Mouse (Mus musculus) cerebellum, postnatal 36 days (tissue): ENCODE results near the gene Cdkl1.
A peak's percentile ranks its signal among the peaks of the same experiment; 100 is the strongest.

Experiments used
- DNase-seq, 2 experiments: peaks; one replicate each; pipeline ENCODE4 v3.0.0; 2021 to 2022; ENCODE audit warnings: mixed read lengths in 2 of 2

Cdkl1 gene

DNA sequence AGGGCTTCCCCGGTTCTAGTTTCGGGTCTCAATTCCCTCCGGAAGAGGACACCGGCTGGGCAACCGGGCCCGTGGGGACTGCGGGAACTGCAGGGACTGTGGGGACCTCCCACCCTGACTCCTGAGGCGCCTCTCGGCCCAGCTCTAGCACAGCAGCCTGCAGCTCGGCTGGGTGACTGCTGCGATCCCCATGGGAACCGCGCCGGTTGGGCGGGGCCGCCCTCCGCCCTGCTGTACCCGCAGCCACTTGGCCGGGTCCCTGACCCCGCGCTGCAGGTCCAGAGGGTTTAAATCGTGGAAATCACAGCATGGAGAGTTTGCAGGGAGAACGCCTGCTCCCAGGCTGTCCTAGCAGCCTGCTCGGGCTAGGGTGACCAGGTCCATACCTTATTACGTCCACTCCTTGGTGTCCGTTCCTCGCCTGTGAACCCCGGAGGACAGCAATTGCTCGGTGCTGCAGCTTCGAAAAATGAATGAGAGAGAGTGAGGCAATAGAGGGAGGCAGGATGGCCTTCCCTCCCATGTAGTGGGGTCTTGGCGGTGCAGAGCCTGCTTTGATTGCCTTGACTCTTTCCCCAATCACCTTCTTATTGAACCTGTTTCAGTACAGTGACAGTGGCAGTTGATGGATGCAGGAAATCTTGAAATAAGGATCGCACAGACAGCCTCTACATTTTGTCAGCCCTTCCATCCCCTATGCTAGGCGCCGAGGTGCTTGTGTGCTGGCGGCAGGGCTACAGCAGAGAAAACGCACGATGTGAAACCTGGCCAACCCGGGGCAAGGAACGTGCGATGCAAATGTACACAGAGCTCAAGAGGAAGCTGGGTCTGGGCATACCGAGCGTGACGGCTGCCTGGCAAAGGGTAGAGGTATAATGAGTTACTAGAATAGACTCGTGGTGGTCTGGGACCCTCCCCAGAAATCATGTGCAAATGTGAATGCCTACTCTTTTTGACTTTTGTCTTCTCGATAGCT lies at the start of gene Cdkl1:
Gene Cdkl1, minus strand, starts transcription at position 738 of the 976 bp plus-strand sequence.
- DNase-seq: peak; percentile 66 to 69

DNA sequence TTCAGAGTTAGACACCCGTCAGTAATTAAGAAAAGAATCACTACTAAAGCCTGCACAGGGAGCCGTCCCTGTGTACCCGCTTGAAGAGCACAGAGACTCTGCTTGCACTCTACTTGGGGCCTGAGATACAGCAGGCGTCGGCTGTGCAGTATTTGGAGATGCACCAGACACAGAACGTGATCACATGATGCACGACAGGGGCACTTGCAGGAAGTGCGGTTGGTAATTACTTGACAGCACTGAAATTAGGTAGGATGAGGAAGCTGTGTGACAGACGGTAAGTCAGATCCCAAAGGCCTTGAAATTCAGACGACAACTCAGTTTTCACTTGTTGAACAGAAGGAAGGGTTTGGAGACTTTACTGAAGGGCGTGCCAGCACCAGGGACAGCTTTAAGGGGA lies 47.3 kb upstream of the Cdkl1 start:
- no peak for DNase-seq

DNA sequence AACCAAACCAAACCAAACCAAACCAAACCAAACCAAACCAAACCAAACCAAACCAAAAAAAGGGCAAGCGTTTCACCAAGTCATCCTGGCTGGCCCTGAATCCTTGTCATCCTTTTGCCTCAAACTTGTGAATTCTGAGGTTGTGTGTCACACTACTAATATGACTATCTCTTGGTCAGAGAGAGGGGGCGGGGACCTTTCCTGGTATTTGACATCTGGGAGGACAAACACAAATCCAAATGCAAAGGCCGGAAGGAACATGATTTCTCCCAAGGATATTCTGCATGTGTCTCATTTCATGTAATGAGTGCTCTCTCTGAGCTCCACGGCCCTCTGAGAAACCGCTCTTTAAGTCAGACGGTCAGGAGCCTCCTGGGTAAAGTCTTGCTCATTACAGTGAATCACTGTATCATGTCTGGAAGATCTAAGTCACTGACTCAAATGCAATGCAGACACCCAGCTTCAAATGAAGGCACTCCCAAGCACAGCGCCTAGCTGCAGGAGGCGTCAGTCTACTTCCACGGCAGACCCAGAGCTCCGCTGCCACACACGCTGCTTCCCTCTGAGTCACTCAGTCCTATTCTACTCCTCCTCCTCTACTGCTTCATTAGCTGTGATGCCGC lies 43.0 kb upstream of the Cdkl1 start:
- no peak for DNase-seq

DNA sequence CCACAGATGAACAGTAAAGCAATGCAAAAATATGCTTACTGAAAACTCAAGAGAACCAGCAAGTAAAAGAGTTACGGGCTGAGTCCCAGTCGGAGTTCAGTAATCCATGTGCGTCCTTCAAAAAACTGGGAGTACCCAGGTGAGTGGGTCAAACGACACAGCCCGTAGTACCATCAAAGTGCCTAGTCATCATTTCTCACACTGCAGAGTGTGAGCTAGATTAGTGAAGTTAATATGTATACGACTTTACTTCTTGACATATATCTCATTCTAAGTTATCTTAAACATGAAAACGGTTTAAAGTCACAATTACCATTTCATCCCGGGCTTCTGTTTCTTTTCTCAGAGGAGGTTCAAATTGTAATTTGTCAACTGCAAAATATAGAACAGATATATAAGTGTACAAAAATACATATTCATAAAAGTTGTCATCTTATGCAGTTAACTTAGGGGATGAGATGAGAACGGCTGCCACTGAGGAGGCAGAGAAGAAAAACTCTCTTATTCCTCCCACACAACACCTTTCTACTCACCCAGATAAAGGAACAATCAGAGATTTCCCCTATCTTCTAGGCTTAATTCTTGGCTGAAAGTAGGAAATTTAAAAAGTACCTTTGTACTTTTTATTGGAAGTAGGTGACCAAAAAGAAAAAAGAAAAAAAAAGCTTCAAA lies 40.3 kb upstream of the Cdkl1 start:
- no peak for DNase-seq

DNA sequence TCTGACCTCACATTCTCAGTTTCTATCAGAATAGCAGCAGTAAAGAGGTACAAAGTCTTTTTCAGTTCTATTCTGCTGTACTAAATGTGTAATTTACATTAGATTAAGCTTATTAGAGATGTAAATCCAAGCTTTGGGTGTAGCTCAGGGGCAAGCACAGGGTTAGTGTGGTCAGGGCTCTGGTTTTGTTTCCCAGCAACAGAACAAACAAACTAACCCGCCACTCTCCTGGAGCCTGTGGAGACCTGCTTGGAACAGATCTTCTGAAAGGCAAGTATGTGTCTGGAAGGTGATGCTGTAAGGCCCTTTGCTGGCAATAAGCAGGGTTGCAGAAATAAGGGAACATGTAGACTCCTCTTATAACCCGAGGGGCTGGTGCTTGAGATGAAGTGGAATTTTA lies 37.1 kb upstream of the Cdkl1 start:
- DNase-seq: no peak

DNA sequence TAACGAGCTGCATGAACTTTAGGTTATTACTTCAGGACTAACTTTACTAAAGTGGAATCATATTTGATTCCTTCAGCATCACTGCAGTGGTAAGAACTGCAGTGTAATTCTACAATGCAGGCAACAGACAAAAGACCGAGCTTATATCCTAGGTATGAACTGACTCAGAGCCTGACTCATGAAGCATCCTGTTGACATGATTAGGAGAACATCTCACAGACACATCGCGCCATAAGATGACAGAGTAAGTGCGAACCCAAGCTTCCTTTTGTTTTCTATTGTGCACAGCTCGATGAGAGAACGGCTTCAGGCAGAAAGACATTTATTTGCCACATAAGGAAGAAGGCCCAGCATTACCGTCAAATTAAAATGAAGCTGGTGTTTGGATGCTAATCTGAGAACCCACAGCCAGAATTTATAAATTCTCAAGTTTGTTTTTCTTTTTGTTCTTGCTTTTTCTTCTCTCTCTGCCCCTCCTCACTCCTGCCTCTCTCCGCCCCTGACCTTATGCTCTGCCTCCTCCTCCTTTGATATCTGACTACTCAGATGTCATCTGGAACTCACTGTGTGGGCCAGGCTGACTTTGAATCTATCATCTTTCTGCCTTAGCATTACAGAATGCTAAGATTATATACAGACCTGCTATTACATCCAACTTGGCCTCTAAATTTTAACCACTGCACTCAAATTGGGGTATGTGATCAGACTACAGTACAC lies 34.0 kb upstream of the Cdkl1 start:
- DNase-seq: no peak

DNA sequence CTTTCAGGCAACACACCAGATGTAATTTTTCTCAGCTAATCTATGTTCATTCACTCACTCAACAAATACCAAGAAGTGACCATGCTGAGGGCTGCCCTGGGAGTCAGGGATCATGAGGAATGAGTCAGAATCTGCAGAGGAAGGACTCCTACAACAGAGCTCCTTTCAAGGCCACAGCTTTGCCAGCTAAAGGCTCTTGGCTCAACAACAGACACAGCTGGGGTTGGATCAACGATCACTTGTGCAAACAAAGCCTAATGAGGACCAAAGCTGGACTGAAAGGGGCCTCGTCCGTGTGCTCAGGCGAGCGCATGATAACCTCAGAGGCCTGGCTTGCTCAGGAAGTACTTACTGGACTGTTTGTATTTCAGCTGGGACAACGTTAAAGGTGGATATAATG lies 23.2 kb upstream of the Cdkl1 start:
- DNase-seq: no peak

DNA sequence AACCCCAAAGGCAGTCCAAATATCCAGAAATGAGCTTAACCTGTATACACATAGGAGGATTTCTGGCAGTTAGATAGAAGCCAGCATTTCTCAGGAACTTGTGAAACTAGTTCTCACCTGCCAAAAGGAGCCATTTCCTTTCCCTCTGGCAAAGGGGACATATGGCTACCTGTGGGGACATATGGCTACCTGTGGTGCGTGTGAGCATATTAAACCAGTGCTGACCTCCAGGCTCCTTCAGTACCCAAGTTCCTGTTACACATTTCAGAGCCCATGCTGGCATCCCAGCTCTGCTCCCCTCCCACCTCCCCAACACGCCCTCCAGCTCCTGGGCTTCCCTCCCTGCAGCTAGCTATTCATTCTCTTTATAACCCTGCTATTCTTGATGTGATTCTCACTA lies 22.5 kb upstream of the Cdkl1 start:
- DNase-seq: peak; percentile 16 to 18

DNA sequence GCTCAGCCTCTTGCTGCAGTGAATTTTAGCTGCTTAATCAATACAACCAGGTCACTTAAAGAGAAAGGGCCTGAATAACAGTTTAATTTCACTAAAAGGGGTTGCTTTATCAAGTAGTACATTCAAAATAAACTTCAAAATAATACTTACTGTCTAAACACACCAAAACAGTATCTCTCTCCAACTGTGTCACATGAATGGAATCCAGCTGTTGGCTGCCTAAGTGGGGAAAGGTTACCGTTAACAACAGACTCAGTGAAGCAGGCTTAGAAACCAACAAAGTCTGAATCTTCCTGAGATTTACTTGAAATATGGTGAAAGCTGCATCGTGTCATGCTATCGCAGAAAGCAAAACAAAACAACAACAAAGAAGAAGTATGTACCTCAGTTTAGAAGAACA lies 21.9 kb upstream of the Cdkl1 start:
- no peak for DNase-seq

DNA sequence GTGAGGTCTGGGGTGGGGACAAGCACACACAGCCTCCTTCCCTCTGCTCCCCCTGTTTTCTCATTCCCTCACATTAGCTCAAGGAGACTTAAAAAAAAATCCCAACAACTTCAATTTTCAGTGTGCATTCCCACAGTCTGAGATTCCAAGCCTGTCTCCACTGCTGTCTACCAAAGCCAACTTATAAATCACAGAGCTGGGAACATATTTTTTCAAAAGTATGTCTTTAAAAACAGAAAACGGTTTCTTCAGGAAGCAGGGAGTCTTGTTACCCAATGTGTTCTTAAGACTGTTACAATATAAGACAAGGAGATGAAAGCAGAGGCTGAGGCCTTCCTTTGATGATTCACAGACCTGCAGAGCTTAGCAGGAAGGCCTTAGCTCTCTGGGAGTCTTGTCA lies 20.9 kb upstream of the Cdkl1 start:
- DNase-seq: no peak

DNA sequence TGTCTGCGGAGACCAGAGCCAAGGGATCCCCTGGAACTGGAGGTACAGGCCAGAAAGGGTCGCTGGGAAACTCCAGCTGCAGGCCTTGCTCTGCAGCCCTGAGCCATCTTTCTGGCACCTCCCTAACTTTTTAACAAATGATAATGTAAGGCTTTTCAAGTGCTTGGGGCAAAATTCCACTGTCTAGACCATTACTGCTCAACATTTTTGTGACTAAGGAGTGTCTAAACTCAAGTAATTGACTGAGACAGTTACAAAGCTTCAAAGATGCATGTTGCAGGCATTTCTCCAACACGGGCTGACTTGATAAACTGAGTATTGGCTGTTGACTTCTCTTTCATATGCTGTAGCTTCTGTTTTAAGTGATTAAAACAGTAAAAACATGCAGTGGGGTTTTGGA lies 18.4 kb upstream of the Cdkl1 start:
- no peak for DNase-seq

DNA sequence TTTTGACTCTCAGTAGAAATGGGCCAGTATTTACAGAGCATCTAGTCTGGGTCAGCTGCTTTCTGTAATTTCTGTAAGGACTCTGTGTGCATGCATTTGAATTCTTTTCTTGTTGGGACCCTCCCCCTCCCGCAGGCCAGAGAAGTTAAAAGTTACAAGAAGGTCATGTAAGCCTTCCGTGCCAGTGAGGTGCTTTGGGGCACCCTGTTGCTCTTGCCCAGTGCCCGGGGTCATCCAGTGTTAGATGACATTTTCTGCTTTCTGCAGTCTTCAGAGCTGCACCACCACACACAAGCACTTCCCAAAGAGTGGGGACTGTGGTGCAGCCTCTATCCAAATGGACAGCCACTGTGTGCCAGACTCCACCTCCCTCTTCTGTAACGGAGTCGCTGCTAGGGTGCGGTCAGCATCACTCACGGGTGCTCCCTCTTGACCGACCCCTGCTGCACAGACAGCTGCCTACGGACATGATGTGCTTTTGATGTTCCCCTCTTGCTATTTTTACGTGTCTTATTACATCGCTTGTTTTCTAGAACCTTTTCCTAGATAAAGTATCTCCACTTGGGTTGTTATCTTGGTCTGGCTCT lies 16.4 kb upstream of the Cdkl1 start:
- DNase-seq: no peak

DNA sequence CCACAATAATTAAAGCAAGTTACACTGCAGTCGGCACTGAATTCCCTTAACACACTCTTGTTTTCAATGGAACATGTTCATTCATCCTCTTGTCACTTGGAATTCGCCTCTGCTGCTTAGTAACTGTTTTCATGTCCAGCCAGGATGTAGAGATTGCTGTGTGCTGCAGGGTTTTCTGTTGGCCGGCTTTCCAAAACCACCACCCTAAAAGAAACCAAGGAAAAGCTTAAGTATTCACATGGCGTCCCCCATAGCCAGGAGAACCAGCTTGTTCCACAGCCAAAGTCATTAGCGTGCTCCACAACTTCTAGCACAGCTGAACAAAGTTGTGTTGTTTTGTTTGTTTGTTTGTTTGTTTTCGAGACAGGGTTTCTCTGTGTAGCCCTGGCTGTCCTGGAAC lies 14.1 kb upstream of the Cdkl1 start:
- DNase-seq: no peak

DNA sequence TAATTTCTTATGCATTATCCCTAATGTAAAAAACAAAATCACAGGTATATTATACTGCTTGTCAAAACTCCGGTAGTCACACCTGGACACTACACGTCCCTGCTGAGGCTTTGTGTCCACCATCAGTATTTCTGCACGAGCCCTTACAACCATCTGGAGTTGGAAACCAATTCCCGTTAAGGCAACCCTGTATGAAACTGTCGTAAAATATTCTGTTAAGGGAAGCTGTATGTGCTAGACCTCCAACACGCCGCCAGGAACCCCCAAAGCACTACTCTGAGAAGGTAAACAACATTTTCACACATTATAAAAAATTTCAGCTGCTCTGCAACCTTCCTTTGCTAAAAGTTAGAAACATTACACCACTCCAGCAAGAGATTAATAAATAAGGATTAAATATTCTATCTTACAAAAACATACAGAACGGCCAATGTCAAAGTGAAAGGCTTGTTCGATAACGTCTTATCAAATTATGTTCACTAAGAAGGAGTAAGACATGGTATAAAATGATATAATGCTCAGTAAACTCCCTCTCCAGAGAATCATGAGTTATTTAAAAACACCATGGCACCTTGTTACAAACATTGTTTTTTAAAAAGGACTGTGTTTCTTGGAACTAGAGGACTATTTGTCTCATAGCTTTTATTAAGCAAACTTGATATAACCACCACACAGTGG lies 13.5 kb upstream of the Cdkl1 start:
- DNase-seq: no peak

DNA sequence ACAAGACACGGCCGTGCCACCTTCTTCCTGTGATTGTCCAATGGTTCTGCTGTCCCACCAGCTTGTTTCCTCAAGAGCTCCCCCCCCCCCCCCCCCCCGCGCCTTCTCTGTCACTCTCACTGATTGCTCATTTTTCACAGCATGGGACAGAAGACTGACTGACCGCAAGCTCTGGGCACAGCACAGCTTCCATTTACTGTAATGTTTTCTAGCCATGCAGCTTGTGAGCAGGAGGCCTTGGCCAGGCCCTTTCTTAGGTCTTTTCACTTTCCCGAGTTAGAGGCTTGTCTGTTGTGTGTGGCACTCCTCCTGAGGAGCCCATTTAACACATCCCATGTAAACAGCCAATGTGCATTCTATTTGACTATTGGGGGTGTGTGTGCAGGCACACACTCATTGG lies 12.1 kb upstream of the Cdkl1 start:
- no peak for DNase-seq

DNA sequence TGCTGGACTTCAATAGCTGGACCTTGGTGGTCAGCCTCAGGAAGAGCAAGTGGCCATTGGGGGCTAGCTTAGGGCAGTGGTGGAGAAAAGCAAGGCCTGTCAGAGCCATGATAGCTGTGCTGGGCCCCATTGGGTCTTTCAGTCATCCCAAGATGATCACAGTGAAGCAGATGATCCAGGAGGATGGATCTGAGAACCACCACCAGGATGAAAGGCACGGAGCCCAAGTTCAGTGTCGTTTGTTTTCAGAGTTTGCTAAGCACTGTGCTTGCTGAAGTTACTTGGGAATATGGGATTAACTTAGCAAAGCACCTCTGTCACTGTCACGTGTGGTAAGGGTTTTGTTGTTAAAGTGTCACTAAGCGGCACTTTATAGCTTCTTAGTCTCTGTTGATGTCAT lies 9.5 kb upstream of the Cdkl1 start:
- DNase-seq: no peak

DNA sequence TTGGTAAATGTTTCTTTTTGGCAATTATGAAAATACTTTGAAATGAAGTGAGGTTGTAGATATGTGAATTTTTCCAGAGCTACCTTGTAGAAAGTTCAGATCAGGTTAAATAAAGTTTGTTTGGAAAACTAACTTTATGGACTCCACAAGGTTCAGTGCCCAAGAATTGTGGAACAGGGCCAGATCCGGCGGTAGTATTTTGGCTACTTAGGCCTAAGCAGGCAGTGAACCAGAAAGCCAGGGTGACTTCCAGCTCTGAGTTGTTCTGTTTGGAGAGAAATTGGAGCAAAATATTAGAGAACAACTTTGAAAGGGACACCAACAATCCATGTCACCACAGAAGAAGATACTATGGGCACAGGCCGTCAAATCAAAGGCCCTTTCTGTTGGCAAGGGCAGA lies 5.2 kb upstream of the Cdkl1 start:
- DNase-seq: no peak

DNA sequence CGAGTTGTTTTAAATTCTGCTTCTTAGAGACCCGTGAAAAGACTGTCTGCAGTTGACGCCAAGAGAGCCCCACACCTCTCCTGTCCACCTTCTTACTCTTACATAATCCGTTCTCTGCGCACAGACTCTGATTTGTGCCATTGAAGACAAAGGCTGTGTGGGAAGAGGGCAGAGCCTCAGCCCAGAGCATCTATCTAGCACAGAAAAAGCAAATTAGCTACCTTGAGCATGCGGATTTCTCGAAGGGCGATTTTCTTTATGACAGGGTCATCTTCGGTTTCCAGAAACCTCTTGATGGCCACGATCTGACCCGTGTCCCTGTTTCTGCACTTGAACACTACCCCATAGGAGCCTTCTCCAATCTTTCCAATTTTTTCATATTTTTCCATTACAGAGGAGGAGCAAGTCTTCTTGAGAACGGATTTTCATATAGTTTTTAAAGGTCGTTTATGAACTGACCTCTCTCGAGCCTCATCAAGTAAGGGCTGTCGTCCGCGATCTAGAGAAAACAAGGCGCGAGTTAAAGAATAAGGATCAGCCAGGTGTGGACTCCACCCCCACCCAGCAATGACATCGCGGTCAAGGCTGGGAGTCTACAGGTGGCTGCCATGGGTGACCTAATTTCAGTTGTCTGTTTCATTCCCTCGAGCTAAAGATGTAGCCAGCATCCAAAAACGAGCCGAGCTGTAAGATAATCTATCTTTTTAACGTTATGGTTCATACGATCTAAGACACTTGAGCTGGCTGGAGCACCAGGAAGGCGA lies 1.1 kb downstream of the Cdkl1 start:
- peak; percentile 48 to 63 for DNase-seq

DNA sequence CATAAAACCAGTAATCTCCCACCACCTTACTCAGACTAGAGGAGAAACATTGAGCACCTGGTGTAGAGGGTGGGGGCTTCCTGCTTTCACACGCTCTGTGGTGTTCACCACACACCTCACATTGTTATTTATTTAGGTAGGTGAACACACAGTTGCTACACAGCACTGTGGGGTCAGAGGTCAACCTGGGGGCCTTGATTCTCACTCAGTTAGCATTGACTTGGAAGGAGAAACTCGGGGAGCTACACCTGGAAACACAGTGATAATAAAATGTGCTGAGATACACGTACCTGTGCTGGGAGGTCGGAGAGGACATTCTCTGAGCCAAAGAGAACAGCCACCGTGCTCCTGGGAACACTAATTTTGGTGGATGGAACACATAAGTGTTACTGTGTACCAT lies 2.7 kb downstream of the Cdkl1 start:
- no peak for DNase-seq

DNA sequence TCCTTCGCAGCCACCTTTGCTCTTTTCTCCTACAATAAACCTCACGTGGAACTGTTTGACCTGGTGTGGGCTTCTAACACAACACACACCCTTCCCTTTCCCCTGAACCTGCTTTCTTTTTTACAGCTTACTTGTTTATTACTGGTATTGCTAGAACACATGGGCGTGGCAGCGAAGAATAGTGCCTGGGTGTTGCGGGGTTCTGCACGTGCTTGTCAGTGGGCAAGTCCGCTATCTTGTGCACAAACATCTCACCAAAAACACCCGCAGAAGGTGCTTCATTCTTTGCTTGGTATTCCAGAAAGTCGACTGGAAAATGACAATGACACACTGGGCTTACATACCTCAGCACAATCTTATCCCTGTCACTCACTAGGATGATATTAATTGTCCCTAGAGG lies 5.6 kb downstream of the Cdkl1 start:
- DNase-seq: no peak
